Mouse (Mus musculus) forebrain, embryonic 11.5 days (tissue): ENCODE data around the gene Mrgprb5. TPM values are rescaled to one million over a fixed set of nuclear protein-coding genes. Genes with fewer than 3 reads are reported as not detected.
"Not testable (repeated sequence)": the region's sequence is repeated elsewhere in the genome, so short reads cannot be mapped to it uniquely, and the experiment has no call there.

Source experiments
- ATAC-seq: fragments of 200-750 bp; cut with Nextera tagmentation; replicated peaks from 2 replicates; pipeline ENCODE4 v1.8.0; 2017; ENCODE audit warnings: moderate TSS enrichment; ENCODE audit not compliant: low FRiP score
- DNase-seq: peaks from one replicate; pipeline ENCODE4 v3.0.0-alpha.2; 2017; ENCODE audit warnings: low spot score
- H3K27ac ChIP-seq: fragments of 300-500 bp; sonication (generic); 2 replicates; pipeline ENCODE4 v1.5.1; 2014; ENCODE audit warnings: low read depth, low read length
- H3K27me3 ChIP-seq: fragments of 300-500 bp; sonication (generic); 2 replicates; pipeline ENCODE4 v1.6.1; 2014; ENCODE audit warnings: mild to moderate bottlenecking, low read length, mixed read lengths; ENCODE audit not compliant: control insufficient read depth, insufficient read depth
- H3K36me3 ChIP-seq: fragments of 300-500 bp; sonication (generic); 2 replicates; pipeline ENCODE4 v1.6.1; 2014; ENCODE audit warnings: mild to moderate bottlenecking, low read length, moderate library complexity, mixed read lengths; ENCODE audit not compliant: control insufficient read depth, insufficient read depth
- H3K4me1 ChIP-seq: fragments of 300-500 bp; sonication (generic); replicated peaks from 2 replicates; pipeline ENCODE4 v1.6.1; 2014; ENCODE audit warnings: low read length, mixed read lengths; ENCODE audit not compliant: control insufficient read depth, insufficient read depth
- H3K4me2 ChIP-seq: fragments of 300-500 bp; sonication (generic); 2 replicates; pipeline ENCODE4 v1.6.1; 2014; ENCODE audit warnings: low read depth, mild to moderate bottlenecking, low read length, moderate library complexity, mixed read lengths; ENCODE audit not compliant: severe bottlenecking
- H3K4me3 ChIP-seq: fragments of 300-500 bp; sonication (generic); 2 replicates; pipeline ENCODE4 v1.5.1; 2014; ENCODE audit warnings: low read depth, low read length
- H3K9ac ChIP-seq: fragments of 300-500 bp; sonication (generic); 2 replicates; pipeline ENCODE4 v1.6.1; 2014; ENCODE audit warnings: low read length
- H3K9me3 ChIP-seq: fragments of 300-500 bp; sonication (generic); 2 replicates; pipeline ENCODE4 v1.6.1; 2016; ENCODE audit warnings: low read length, mixed read lengths; ENCODE audit not compliant: control insufficient read depth
- WGBS: fragments of 180-500 bp; shearing (Covaris S2); extraction: QIAGEN DNeasy Blood & Tissue Kit; methylation state at CpG from one replicate; pipeline ENCODE4 v1.1.7; 2014; 5-methylcytosine and 5-hydroxymethylcytosine counted together
- polyA plus RNA-seq: library from polyadenylated mRNA; unstranded; fragments of >200 nt; fragmentation: Nextera tagmentation; extraction: Ambion mirVana; gene quantifications from 2 replicates; pipeline ENCODE4 v1.2.1, GENCODE M21; 2014

Gene Mrgprb5
- not detected in 2 replicates for polyA plus RNA-seq

GRCm38 (mm10) chr7:48168919-48169318 is at the start of gene Mrgprb5:
TSS of gene Mrgprb5 (minus strand) at chr7:48169019.
- DNase-seq (no peak), ATAC-seq (no peak)
- no peak within 1 kb of the TSS for H3K4me2 ChIP-seq

GRCm38 (mm10) chr7:48199188-48199587 is 30.4 kb upstream of the Mrgprb5 start, which contains the start of gene Mrgprb4:
TSS of gene Mrgprb4 (minus strand) at chr7:48199288.
- Histone ChIP-seq H3K4me2 (no peak within 1 kb of the TSS), H3K4me3 (no peak within 1 kb of the TSS), H3K9me3 (peaks cover 2% of the 10 kb centered on the region; the same call in 1 of the 2 replicates), H3K27ac (no peak within 1 kb of the TSS), H3K27me3 (no peaks in the 10 kb centered on the region), H3K36me3 (no peaks in the 10 kb centered on the region), H3K9ac (no peak within 1 kb of the TSS), H3K4me1 (no peaks in the 10 kb centered on the region)
- ATAC-seq (no peak), DNase-seq (no peak)
- WGBS: 88% methylated on average over 3 of the region's 3 CpGs

More at GRCm38 (mm10) chr7:48168919-48169318, at the start of gene Mrgprb5:
- Histone ChIP-seq H3K4me3 (no peak within 1 kb of the TSS), H3K9me3 (no peaks in the 10 kb centered on the region), H3K27me3 (no peaks in the 10 kb centered on the region), H3K36me3 (no peaks in the 10 kb centered on the region), H3K27ac (no peak within 1 kb of the TSS), H3K4me1 (no peaks in the 10 kb centered on the region), H3K9ac (no peak within 1 kb of the TSS)
- 75% methylated on average over 2 of the region's 2 CpGs for WGBS

GRCm38 (mm10) chr7:48167471-48167870 is 1.3 kb downstream of the Mrgprb5 start:
- no peak for ATAC-seq
- H3K9ac ChIP-seq: no peak overlapping the region
- no peaks in the 10 kb centered on the region for H3K36me3 ChIP-seq
- no peaks in the 10 kb centered on the region for H3K4me1 ChIP-seq
- no peaks in the 10 kb centered on the region for H3K27me3 ChIP-seq
- H3K9me3 ChIP-seq: no peaks in the 10 kb centered on the region
- no peak overlapping the region for H3K4me2 ChIP-seq
- no peak overlapping the region for H3K27ac ChIP-seq
- DNase-seq: no peak
- no peak overlapping the region for H3K4me3 ChIP-seq
- 74% methylated on average over 2 of the region's 2 CpGs for WGBS

- Histone ChIP-seq H3K27me3 (no peaks in the 10 kb centered on the region), H3K36me3 (no peaks in the 10 kb centered on the region), H3K9me3 (peaks cover 2% of the 10 kb centered on the region; the same call in 1 of the 2 replicates), H3K4me3 (peak overlapping the region; percentile 55), H3K4me1 (no peaks in the 10 kb centered on the region), H3K9ac (peak overlapping the region; percentile 77), H3K27ac (peak overlapping the region; percentile 66), H3K4me2 (peak overlapping the region; percentile 76)
- DNase-seq (peak; percentile 80), ATAC-seq (peak; percentile 77)
- 1% methylated on average over 17 of the region's 17 CpGs for WGBS
These were observed 30.5 kb downstream of the Mrgprb5 start for GRCm38 (mm10) chr7:48138248-48138702.

- H3K4me1 ChIP-seq: no peaks in the 10 kb centered on the region
- peak overlapping the region; percentile 66 for H3K27ac ChIP-seq
- H3K9me3 ChIP-seq: peaks cover 2% of the 10 kb centered on the region; the same call in 1 of the 2 replicates
- H3K9ac ChIP-seq: peak overlapping the region; percentile 77
- DNase-seq (peak; percentile 84), ATAC-seq (peak; percentile 90)
- 3% methylated on average over 50 of the region's 52 CpGs for WGBS
- peak overlapping the region; percentile 55 for H3K4me3 ChIP-seq
- H3K4me2 ChIP-seq: peak overlapping the region; percentile 76
- H3K36me3 ChIP-seq: no peaks in the 10 kb centered on the region
- no peaks in the 10 kb centered on the region for H3K27me3 ChIP-seq
These were observed 31.4 kb downstream of the Mrgprb5 start for GRCm38 (mm10) chr7:48137216-48138077.

GRCm38 (mm10) chr7:48132674-48133073 is 36.1 kb downstream of the Mrgprb5 start:
- Histone ChIP-seq H3K27ac (no peak overlapping the region), H3K36me3 (no peaks in the 10 kb centered on the region), H3K4me2 (no peak overlapping the region), H3K9me3 (peaks cover 2% of the 10 kb centered on the region; the same call in 1 of the 2 replicates), H3K4me1 (no peaks in the 10 kb centered on the region), H3K27me3 (no peaks in the 10 kb centered on the region), H3K9ac (no peak overlapping the region), H3K4me3 (no peak overlapping the region)
- no peak for DNase-seq
- WGBS: 61% methylated on average over 4 of the region's 4 CpGs
- peak; percentile 34; the same call in 1 of the 2 replicates for ATAC-seq

GRCm38 (mm10) chr7:48132247-48132646 is 36.6 kb downstream of the Mrgprb5 start:
- H3K4me2 ChIP-seq, H3K27ac ChIP-seq, H3K36me3 ChIP-seq, H3K9me3 ChIP-seq, H3K27me3 ChIP-seq, DNase-seq, H3K4me3 ChIP-seq, H3K4me1 ChIP-seq, H3K9ac ChIP-seq: not testable (repeated sequence)
- under 1% methylated on average over 4 of the region's 7 CpGs for WGBS
- ATAC-seq: peak; percentile 81

GRCm38 (mm10) chr7:48131820-48132219 is 37.0 kb downstream of the Mrgprb5 start:
- Histone ChIP-seq H3K9ac (peak overlapping the region; percentile 37; the same call in 1 of the 2 replicates), H3K4me2 (peak overlapping the region; percentile 51), H3K4me3 (peak overlapping the region; percentile 28), H3K27ac (0 out of 2 replicates have a peak overlapping the region, but pooled peaks have one; percentile 27)
- DNase-seq, H3K9me3 ChIP-seq, H3K27me3 ChIP-seq, H3K4me1 ChIP-seq, H3K36me3 ChIP-seq, ATAC-seq: not testable (repeated sequence)
- WGBS: 2% methylated on average over 11 of the region's 14 CpGs
